Mouse (Mus musculus) forebrain, embryonic 10.5 days (tissue): Measurements from ENCODE around the gene Zan. TPM values are rescaled to one million over a fixed set of nuclear protein-coding genes. Genes with fewer than 3 reads are reported as not detected.

Source experiments
- DNase-seq: peaks from one replicate; pipeline ENCODE4 v3.0.0-alpha.2; 2017; ENCODE audit warnings: low spot score; ENCODE audit errors: extremely low spot score
- H3K27ac ChIP-seq: fragments of 300-500 bp; sonication (generic); 2 replicates; pipeline ENCODE4 v1.5.1; 2016; ENCODE audit warnings: mild to moderate bottlenecking
- H3K27me3 ChIP-seq: fragments of 300-500 bp; sonication (generic); 2 replicates; pipeline ENCODE4 v1.6.1; 2016; ENCODE audit warnings: mild to moderate bottlenecking; ENCODE audit not compliant: poor library complexity, severe bottlenecking
- H3K36me3 ChIP-seq: fragments of 300-500 bp; sonication (generic); replicated peaks from 2 replicates; pipeline ENCODE4 v1.6.1; 2016; ENCODE audit warnings: mild to moderate bottlenecking, moderate library complexity
- H3K4me1 ChIP-seq: fragments of 300-500 bp; sonication (generic); 2 replicates; pipeline ENCODE4 v1.6.1; 2016
- H3K4me3 ChIP-seq: fragments of 300-500 bp; sonication (generic); 2 replicates; pipeline ENCODE4 v1.5.1; 2016; ENCODE audit warnings: mild to moderate bottlenecking, moderate library complexity
- H3K9me3 ChIP-seq: fragments of 300-500 bp; sonication (generic); 2 replicates; pipeline ENCODE4 v1.6.1; 2016; ENCODE audit warnings: mild to moderate bottlenecking, moderate library complexity
- WGBS: fragments of 180-500 bp; shearing (Covaris S2); methylation state at CpG from one replicate; pipeline ENCODE4 v1.1.7; 2016; 5-methylcytosine and 5-hydroxymethylcytosine counted together
- polyA plus RNA-seq: library from polyadenylated mRNA; unstranded; fragments of >200 nt; fragmentation: Nextera tagmentation; extraction: Ambion mirVana; gene quantifications from 2 replicates; pipeline ENCODE4 v1.2.1, GENCODE M21; 2016

Zan gene
- polyA plus RNA-seq, 1 experiment from 2014 or later, result 0.10 TPM

DNA sequence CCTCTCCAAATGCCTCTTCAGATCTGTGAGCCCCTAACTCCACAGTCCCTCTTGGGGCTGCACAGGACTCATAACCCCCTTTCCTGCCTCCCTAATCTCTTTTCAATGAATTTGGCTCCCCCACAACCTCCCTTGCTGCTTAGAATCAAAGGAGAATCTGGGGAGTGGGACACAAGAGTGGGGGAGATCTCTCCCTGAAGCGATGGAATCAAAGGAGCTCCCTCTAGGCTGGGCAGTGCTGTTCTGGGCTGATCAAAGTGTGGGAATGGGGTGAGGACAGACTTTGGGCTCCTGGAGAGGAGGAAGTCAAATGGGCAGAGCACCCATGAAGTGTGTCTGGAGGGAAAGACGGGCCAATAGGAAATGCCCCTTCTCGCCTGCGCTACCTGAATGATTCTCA lies 125.5 kb downstream of the Zan start:
- no peaks in the 10 kb centered on the region for H3K27me3 ChIP-seq
- DNase-seq, result no peak
- H3K36me3 ChIP-seq, result peaks cover 42% of the 10 kb centered on the region
- H3K9me3 ChIP-seq, result no peaks in the 10 kb centered on the region
- H3K4me1 ChIP-seq, result peaks cover 72% of the 10 kb centered on the region
- peak overlapping the region; percentile 95 for H3K4me3 ChIP-seq
- H3K27ac ChIP-seq, result peak overlapping the region; percentile 99
- WGBS, result 9% methylated on average over 4 of the region's 4 CpGs

- peak overlapping the region; percentile 95 for H3K4me3 ChIP-seq
- peaks cover 75% of the 10 kb centered on the region for H3K4me1 ChIP-seq
- DNase-seq, result peak; percentile 36
- H3K36me3 ChIP-seq, result peaks cover 38% of the 10 kb centered on the region
- peak overlapping the region; percentile 99 for H3K27ac ChIP-seq
- H3K27me3 ChIP-seq, result no peaks in the 10 kb centered on the region
- no peaks in the 10 kb centered on the region for H3K9me3 ChIP-seq
- WGBS, result under 1% methylated on average over 8 of the region's 8 CpGs
Measured at GRCm38 (mm10) chr5:137351058-137351380, 125.8 kb downstream of the Zan start.

DNA sequence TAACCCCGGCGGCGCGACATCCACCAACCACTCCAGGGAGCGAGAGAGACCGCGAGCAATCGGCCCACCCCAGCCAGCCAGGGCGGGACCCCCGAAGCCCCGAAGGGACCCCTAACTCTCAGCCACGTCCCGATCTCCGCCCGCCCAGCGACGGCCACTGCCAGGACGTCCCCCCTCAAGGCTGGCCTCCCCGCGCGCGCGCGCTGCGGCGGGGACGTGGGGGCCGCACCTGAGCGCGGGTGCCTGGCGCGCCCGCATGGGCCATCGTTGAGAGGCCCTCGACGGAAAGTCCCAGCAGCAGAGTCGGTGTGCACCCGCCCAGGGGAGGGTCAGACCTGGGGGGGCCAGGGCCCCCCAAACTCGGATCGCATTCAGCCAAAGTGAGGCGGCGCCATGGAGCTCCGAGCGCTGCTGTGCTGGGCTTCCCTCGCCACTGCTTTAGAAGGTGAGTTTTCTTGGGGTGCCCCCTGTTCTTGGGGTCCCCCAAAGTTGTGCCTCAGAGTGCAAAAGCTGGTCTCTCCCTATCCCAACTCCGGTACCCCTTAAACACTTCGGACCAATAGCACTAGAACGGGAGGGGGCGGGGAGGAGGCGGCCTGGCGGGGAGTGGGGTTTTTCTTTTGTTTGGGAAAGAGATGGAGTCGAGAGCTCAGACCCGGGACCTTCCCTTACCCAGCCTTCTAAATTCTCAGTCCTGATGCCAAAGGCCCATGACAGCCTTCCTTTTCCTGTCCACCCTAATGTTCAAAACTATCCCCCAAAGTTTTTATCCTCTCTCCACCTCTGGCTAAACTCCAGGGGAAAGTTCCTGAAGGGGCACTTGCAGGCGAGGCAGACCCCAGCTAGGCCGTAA lies 126.4 kb downstream of the Zan start:
- Histone ChIP-seq H3K27me3 (no peaks in the 10 kb centered on the region), H3K4me1 (peaks cover 80% of the 10 kb centered on the region), H3K36me3 (peaks cover 33% of the 10 kb centered on the region), H3K27ac (peak overlapping the region; percentile 99), H3K9me3 (no peaks in the 10 kb centered on the region), H3K4me3 (peak overlapping the region; percentile 95)
- peak; percentile 45 for DNase-seq
- WGBS, result under 1% methylated on average over 55 of the region's 55 CpGs

- Histone ChIP-seq H3K4me3 (peak within 1 kb of the TSS; percentile 95), H3K27me3 (no peaks in the 10 kb centered on the region), H3K27ac (peak within 1 kb of the TSS; percentile 99), H3K4me1 (peaks cover 84% of the 10 kb centered on the region), H3K36me3 (peaks cover 24% of the 10 kb centered on the region), H3K9me3 (no peaks in the 10 kb centered on the region)
- 2% methylated on average over 30 of the region's 32 CpGs for WGBS
- DNase-seq, result peak; percentile 94
Measured at GRCm38 (mm10) chr5:137349384-137350204, 127.3 kb downstream of the Zan start, which contains the start of gene Ephb4. Gene Ephb4 (plus strand): TSS chr5:137350109.

GRCm38 (mm10) chr5:137348482-137349383 lies 128.1 kb downstream of the Zan start:
- DNase-seq, result peak; percentile 55
- Histone ChIP-seq H3K9me3 (no peaks in the 10 kb centered on the region), H3K27me3 (no peaks in the 10 kb centered on the region), H3K4me3 (peak overlapping the region; percentile 95), H3K4me1 (peaks cover 77% of the 10 kb centered on the region), H3K36me3 (peaks cover 16% of the 10 kb centered on the region), H3K27ac (peak overlapping the region; percentile 99)
- WGBS, result under 1% methylated on average over 33 of the region's 33 CpGs

- DNase-seq, result no peak
- H3K27ac ChIP-seq, result peak overlapping the region; percentile 99
- peak overlapping the region; percentile 95 for H3K4me3 ChIP-seq
- 18% methylated on average over 7 of the region's 7 CpGs for WGBS
- no peaks in the 10 kb centered on the region for H3K9me3 ChIP-seq
- no peaks in the 10 kb centered on the region for H3K27me3 ChIP-seq
- H3K36me3 ChIP-seq, result peaks cover 9% of the 10 kb centered on the region
- peaks cover 69% of the 10 kb centered on the region for H3K4me1 ChIP-seq
Measured at GRCm38 (mm10) chr5:137347856-137348255, 129.0 kb downstream of the Zan start.

GRCm38 (mm10) chr5:137346983-137347382 lies 129.9 kb downstream of the Zan start:
- 90% methylated on average over 4 of the region's 4 CpGs for WGBS
- DNase-seq, result no peak
- Histone ChIP-seq H3K4me3 (no peak overlapping the region), H3K27me3 (no peaks in the 10 kb centered on the region), H3K9me3 (no peaks in the 10 kb centered on the region), H3K4me1 (peaks cover 60% of the 10 kb centered on the region), H3K27ac (no peak overlapping the region), H3K36me3 (peaks cover under 1% of the 10 kb centered on the region; the same call in 1 of the 2 replicates)

GRCm38 (mm10) chr5:137346388-137346787 lies 130.5 kb downstream of the Zan start:
- no peaks in the 10 kb centered on the region for H3K36me3 ChIP-seq
- H3K27ac ChIP-seq, result no peak overlapping the region
- H3K27me3 ChIP-seq, result no peaks in the 10 kb centered on the region
- 79% methylated on average over 1 of the region's 1 CpGs for WGBS
- H3K4me3 ChIP-seq, result no peak overlapping the region
- DNase-seq, result no peak
- no peaks in the 10 kb centered on the region for H3K9me3 ChIP-seq
- peaks cover 54% of the 10 kb centered on the region for H3K4me1 ChIP-seq

- Histone ChIP-seq H3K4me1 (peaks cover 49% of the 10 kb centered on the region), H3K4me3 (0 out of 2 replicates have a peak overlapping the region, but pooled peaks have one; percentile 10), H3K27ac (0 out of 2 replicates have a peak overlapping the region, but pooled peaks have one; percentile 46), H3K9me3 (no peaks in the 10 kb centered on the region), H3K27me3 (no peaks in the 10 kb centered on the region), H3K36me3 (no peaks in the 10 kb centered on the region)
- 31% methylated on average over 9 of the region's 9 CpGs for WGBS
- no peak for DNase-seq
Measured at GRCm38 (mm10) chr5:137345821-137346220, 131.0 kb downstream of the Zan start.

DNA sequence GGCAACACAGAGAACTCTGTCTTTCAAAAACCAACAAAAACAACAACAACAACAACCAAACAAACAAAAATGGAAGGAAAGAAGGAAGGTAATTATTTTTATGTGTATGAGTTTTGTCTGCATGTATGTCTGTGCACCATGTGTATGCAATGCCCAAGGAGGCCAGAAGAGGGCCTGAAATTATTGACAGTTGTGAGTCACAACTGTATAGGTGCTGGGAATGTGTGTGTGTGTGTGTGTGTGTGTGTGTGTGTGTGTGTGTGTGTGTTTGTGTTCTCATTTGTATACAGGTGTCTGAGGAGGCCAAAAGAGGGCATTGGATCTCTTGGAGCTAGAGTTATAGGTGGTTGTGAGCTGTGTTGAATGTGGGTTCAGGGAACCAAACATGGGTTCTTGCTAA lies 133.0 kb downstream of the Zan start:
- Histone ChIP-seq H3K27ac (no peak overlapping the region), H3K27me3 (no peaks in the 10 kb centered on the region), H3K4me3 (no peak overlapping the region), H3K4me1 (peaks cover 49% of the 10 kb centered on the region), H3K9me3 (no peaks in the 10 kb centered on the region), H3K36me3 (no peaks in the 10 kb centered on the region)
- DNase-seq, result no peak

DNA sequence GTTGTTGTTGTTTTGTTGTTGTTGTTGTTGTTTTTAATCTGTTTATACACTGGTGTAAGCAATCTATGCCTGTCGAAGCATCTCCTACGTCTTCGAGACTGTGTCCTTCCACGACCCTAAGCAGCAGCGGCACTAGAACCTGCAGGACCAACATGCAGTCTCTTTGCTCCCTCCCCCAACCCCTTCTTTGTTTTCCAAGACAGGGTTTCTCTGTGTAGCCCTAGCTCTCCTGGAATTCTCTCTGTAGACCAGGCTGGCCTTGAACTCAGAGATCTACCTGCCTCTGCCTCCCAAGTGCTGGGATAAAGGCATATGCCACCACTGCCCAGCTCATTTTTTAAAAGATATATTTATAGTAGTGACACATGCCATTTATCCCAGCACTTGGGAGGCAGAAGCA lies 133.5 kb downstream of the Zan start:
- 90% methylated on average over 5 of the region's 5 CpGs for WGBS
- H3K9me3 ChIP-seq, result no peaks in the 10 kb centered on the region
- H3K36me3 ChIP-seq, result no peaks in the 10 kb centered on the region
- no peaks in the 10 kb centered on the region for H3K27me3 ChIP-seq
- H3K4me1 ChIP-seq, result peaks cover 48% of the 10 kb centered on the region
- H3K4me3 ChIP-seq, result no peak overlapping the region
- H3K27ac ChIP-seq, result no peak overlapping the region
- no peak for DNase-seq

- DNase-seq, result no peak
- Histone ChIP-seq H3K4me3 (no peak overlapping the region), H3K4me1 (peaks cover 47% of the 10 kb centered on the region), H3K36me3 (no peaks in the 10 kb centered on the region), H3K27ac (no peak overlapping the region), H3K27me3 (no peaks in the 10 kb centered on the region), H3K9me3 (no peaks in the 10 kb centered on the region)
- 89% methylated on average over 7 of the region's 7 CpGs for WGBS
Measured at GRCm38 (mm10) chr5:137342407-137343012, 134.4 kb downstream of the Zan start.
